Comparison of ENCODE assay signal across 8 mouse cellular contexts in the genomic region with DNA sequence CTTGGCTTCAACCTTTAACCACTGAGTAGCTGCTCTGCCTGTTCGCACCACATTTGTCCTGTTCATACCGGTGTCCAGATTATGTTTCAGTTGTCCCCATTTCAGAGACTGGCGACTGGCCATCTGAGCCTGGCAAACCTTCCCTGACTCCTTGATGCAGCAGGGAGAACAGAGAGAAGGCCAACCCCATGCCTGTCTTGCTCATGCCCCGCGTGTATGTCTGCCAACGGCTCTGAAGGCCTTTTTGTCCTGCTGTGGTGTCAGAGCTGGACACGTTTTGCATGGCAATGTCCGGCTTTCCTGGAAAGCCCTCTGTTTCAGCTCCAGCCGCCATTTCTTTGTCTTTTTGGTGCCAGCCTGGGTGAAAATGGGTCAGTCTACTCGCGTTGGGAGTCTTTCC.
DNase-seq lines count a peak whose midpoint lies in the region; ATAC-seq lines count a peak whose summit lies in the region.

No protein-coding gene starts in this region.

- no peaks in the 10 kb centered on the region for H3K27me3 ChIP-seq in midbrain, embryonic 14.5 days (ENCODE audit: control insufficient read depth, insufficient read depth, low read length)
- H3K27me3 ChIP-seq in midbrain, embryonic 13.5 days, result no peaks in the 10 kb centered on the region

- no peak overlapping the region for H3K4me3 ChIP-seq in midbrain, embryonic 14.5 days (replicated peaks; ENCODE audit: low read depth, low read length)
- no peak overlapping the region for H3K4me3 ChIP-seq in midbrain, embryonic 13.5 days (replicated peaks)

- H3K4me2 ChIP-seq in midbrain, embryonic 14.5 days (ENCODE audit: low read length), result no peak overlapping the region
- H3K4me2 ChIP-seq in midbrain, embryonic 13.5 days (replicated peaks), result no peak overlapping the region

- no peak overlapping the region for H3K27ac ChIP-seq in midbrain, embryonic 14.5 days (replicated peaks; ENCODE audit: low read depth, low read length)
- no peak overlapping the region for H3K27ac ChIP-seq in midbrain, embryonic 13.5 days

- no peaks in the 10 kb centered on the region for H3K36me3 ChIP-seq in midbrain, embryonic 14.5 days (ENCODE audit: control insufficient read depth, insufficient read depth, low read length)
- no peaks in the 10 kb centered on the region for H3K36me3 ChIP-seq in midbrain, embryonic 13.5 days

- peak; percentile 31 for DNase-seq in midbrain, embryonic 14.5 days
- peak; percentile 29 to 42 for DNase-seq in cerebellum, postnatal 4 days (ENCODE audit: low spot score in 2 of 2)
- peak; percentile 29 for DNase-seq in layer of hippocampus, adult 9-10 months (ENCODE audit: low spot score)
- peak; percentile 30 for DNase-seq in right cerebral cortex, postnatal 25 days
- no peak for DNase-seq in lung, postnatal 14 days
- DNase-seq in MN1 (ENCODE audit: low spot score), result no peak

- H3K4me1 ChIP-seq in midbrain, embryonic 14.5 days (ENCODE audit: control insufficient read depth, insufficient read depth, low read length), result no peaks in the 10 kb centered on the region
- H3K4me1 ChIP-seq in midbrain, embryonic 13.5 days (replicated peaks), result no peaks in the 10 kb centered on the region

- 88% methylated on average over 11 of the region's 11 CpGs for WGBS in midbrain, embryonic 14.5 days
- WGBS in midbrain, embryonic 13.5 days, result 88% methylated on average over 11 of the region's 11 CpGs

- H3K9ac ChIP-seq in midbrain, embryonic 14.5 days (replicated peaks; ENCODE audit: low read length), result no peak overlapping the region
- H3K9ac ChIP-seq in midbrain, embryonic 13.5 days (replicated peaks), result no peak overlapping the region

- no peaks in the 10 kb centered on the region for H3K9me3 ChIP-seq in midbrain, embryonic 14.5 days (ENCODE audit: control insufficient read depth, low read length)
- H3K9me3 ChIP-seq in midbrain, embryonic 13.5 days, result no peaks in the 10 kb centered on the region

- no peak; the same call in 1 of the 2 replicates for ATAC-seq in midbrain, embryonic 14.5 days (ENCODE audit: low FRiP score, low TSS enrichment)
- no peak for ATAC-seq in midbrain, embryonic 13.5 days
- ATAC-seq in activated CD4-positive, CD25-positive, alpha-beta regulatory T cell, adult 4 months, result no peak

Comparison
In these comparisons a context has a peak if more than half of its experiments do, and no peak if none do; other contexts are left out.
1. DNase-seq: peak in midbrain, embryonic 14.5 days (single experiment), cerebellum, postnatal 4 days (2 of 2), layer of hippocampus, adult 9-10 months (single experiment) and right cerebral cortex, postnatal 25 days (single experiment); none in lung, postnatal 14 days (single experiment) and MN1 (single experiment).